Mouse (Mus musculus) E14TG2a.4 (cell line): Measurements from ENCODE around the gene Ncam1.

Experiments
- CTCF ChIP-seq: conservative IDR thresholded peaks from 2 replicates; pipeline ENCODE4 v1.5.1; 2014; ENCODE audit warnings: low read length
- POU5F1 ChIP-seq: IDR thresholded peaks from 2 replicates; pipeline ENCODE4 v1.6.1; 2014; ENCODE audit warnings: low read length, borderline replicate concordance

- TF ChIP-seq CTCF, result no peak
- TF ChIP-seq POU5F1, result no peak
Observed at GRCm38 (mm10) chr9:49558941-49559340, 239.8 kb downstream of the Ncam1 start.
